Mouse (Mus musculus) midbrain, embryonic 16.5 days (tissue): ENCODE measurements at regions not wholly inside any gene's neighbourhood (a gene's known extent, or its start where the extent isn't known, plus 50 kb on each side); places are given as distances from the start of the nearest gene placed in this dataset.
A peak's percentile ranks its signal among the peaks of the same experiment; 100 is the strongest.

Experiments used
- ATAC-seq: fragments of 200-750 bp; cut with Nextera tagmentation; 2 replicates; pipeline ENCODE4 v1.8.0; 2017; ENCODE audit warnings: moderate TSS enrichment
- H3K27ac ChIP-seq: fragments of 300-500 bp; sonication (generic); 2 replicates; pipeline ENCODE4 v1.5.1; 2014; ENCODE audit warnings: mild to moderate bottlenecking, low read length, mixed read lengths
- H3K27me3 ChIP-seq: fragments of 300-500 bp; sonication (generic); 2 replicates; pipeline ENCODE4 v1.6.1; 2014; ENCODE audit warnings: low read depth, low read length, mixed read lengths; ENCODE audit not compliant: control insufficient read depth, insufficient read depth
- H3K36me3 ChIP-seq: fragments of 300-500 bp; sonication (generic); 2 replicates; pipeline ENCODE4 v1.6.1; 2014; ENCODE audit warnings: mild to moderate bottlenecking, low read length, moderate library complexity, mixed read lengths; ENCODE audit not compliant: control insufficient read depth, insufficient read depth
- H3K4me1 ChIP-seq: fragments of 300-500 bp; sonication (generic); 2 replicates; pipeline ENCODE4 v1.6.1; 2014; ENCODE audit warnings: mild to moderate bottlenecking, low read length, mixed read lengths; ENCODE audit not compliant: control insufficient read depth, insufficient read depth
- H3K4me2 ChIP-seq: fragments of 300-500 bp; sonication (generic); 2 replicates; pipeline ENCODE4 v1.6.1; 2014; ENCODE audit warnings: mild to moderate bottlenecking, low read length, mixed read lengths
- H3K4me3 ChIP-seq: fragments of 300-500 bp; sonication (generic); 2 replicates; pipeline ENCODE4 v1.5.1; 2014; ENCODE audit warnings: low read depth, mild to moderate bottlenecking, low read length, moderate library complexity, mixed read lengths
- H3K9ac ChIP-seq: fragments of 300-500 bp; sonication (generic); 2 replicates; pipeline ENCODE4 v1.6.1; 2014; ENCODE audit warnings: low read depth, low read length, mixed read lengths
- H3K9me3 ChIP-seq: fragments of 300-500 bp; sonication (generic); replicated peaks from 2 replicates; pipeline ENCODE4 v1.6.1; 2014; ENCODE audit warnings: mild to moderate bottlenecking, low read length, mixed read lengths; ENCODE audit not compliant: control insufficient read depth, poor library complexity, severe bottlenecking
- WGBS: fragments of 180-500 bp; shearing (Covaris S2); extraction: QIAGEN DNeasy Blood & Tissue Kit; methylation state at CpG from one replicate; pipeline ENCODE4 v1.1.7; 2014; 5-methylcytosine and 5-hydroxymethylcytosine counted together

- Histone ChIP-seq H3K4me2 (no peak overlapping the region), H3K4me1 (peaks cover 23% of the 10 kb centered on the region), H3K9ac (no peak overlapping the region), H3K27ac (no peak overlapping the region), H3K36me3 (no peaks in the 10 kb centered on the region), H3K9me3 (0 out of 2 replicates have a peak, but pooled peaks cover 4% of the 10 kb centered on the region), H3K4me3 (no peak overlapping the region), H3K27me3 (no peaks in the 10 kb centered on the region)
- WGBS = 78% methylated on average over 5 of the region's 5 CpGs
- no peak for ATAC-seq
Measured at GRCm38 (mm10) chr4:33588127-33588526, 278.0 kb downstream of the Rngtt start.

DNA sequence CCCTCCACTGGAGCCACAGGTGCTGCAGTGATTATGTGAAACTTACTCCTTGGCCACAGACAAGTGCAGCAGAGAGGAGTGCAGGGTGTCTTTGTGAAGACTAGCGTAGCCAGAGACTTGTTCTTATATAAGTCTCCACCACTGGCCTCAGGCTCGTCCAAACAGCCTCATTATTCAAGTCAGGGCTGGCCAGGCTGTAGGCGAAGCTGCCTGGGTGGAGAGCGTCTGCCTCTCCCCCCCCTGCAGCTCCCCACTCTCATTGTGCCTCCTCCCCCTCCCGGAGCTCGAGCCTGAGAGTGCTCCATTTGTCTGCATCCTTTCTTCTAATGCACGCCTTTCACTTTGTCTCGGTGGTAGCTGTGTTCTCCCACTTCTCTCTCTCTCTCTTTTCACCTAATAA is 279.1 kb downstream of the Rngtt start:
- H3K27ac ChIP-seq = no peak overlapping the region
- WGBS = 4% methylated on average over 8 of the region's 8 CpGs
- no peak overlapping the region for H3K4me3 ChIP-seq
- ATAC-seq = 0 out of 2 replicates have a peak, but pooled peaks have one; percentile 15
- no peaks in the 10 kb centered on the region for H3K36me3 ChIP-seq
- no peaks in the 10 kb centered on the region for H3K27me3 ChIP-seq
- peaks cover 23% of the 10 kb centered on the region for H3K4me1 ChIP-seq
- no peak overlapping the region for H3K9ac ChIP-seq
- H3K4me2 ChIP-seq = peak overlapping the region; percentile 26; the same call in 1 of the 2 replicates
- H3K9me3 ChIP-seq = 0 out of 2 replicates have a peak, but pooled peaks cover 4% of the 10 kb centered on the region

DNA sequence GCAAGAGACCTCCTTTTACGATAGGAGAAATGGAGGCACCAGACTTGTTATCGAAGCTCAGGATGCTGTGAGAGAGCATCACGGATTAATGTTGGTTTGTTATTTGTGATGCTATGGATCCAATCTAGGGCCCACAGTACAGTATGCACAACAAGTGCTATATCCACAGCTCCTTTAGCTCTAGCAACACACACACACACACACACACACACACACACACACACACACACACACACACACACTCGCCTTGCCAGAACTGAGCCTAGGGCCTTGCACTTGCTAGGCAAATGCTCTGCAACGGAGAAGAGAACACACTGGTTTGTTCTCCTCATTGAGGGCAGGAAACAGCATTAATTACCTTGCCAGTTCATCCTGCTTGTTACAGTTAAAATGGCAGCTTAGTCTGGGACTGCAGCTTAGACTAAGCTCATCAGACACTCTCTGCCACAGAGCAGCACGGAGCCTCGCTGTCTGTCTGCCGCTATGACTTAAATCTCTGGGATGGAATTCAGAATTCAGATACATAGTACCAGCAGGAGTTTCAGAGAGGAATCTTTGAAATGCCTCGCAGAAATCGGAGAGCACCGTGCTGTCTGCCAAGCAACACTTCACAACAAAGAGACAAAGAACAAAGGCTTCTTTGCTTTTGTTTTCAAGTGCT is 285.0 kb downstream of the Rngtt start:
- ATAC-seq = peak; percentile 83
- H3K9ac ChIP-seq = peak overlapping the region; percentile 35; the same call in 1 of the 2 replicates
- H3K27ac ChIP-seq = peak overlapping the region; percentile 25

GRCm38 (mm10) chr4:33595763-33596162 is 285.7 kb downstream of the Rngtt start:
- WGBS = 75% methylated on average over 9 of the region's 9 CpGs
- Histone ChIP-seq H3K4me2 (no peak overlapping the region), H3K4me3 (no peak overlapping the region), H3K9me3 (0 out of 2 replicates have a peak, but pooled peaks cover 4% of the 10 kb centered on the region), H3K36me3 (no peaks in the 10 kb centered on the region), H3K4me1 (peaks cover 6% of the 10 kb centered on the region), H3K27ac (peak overlapping the region; percentile 25), H3K27me3 (no peaks in the 10 kb centered on the region), H3K9ac (no peak overlapping the region)
- ATAC-seq = peak; percentile 55; the same call in 1 of the 2 replicates

More for the DNA sequence above, 285.0 kb downstream of the Rngtt start:
- WGBS = 29% methylated on average over 11 of the region's 11 CpGs
- Histone ChIP-seq H3K9me3 (0 out of 2 replicates have a peak, but pooled peaks cover 4% of the 10 kb centered on the region), H3K36me3 (no peaks in the 10 kb centered on the region), H3K27me3 (no peaks in the 10 kb centered on the region), H3K4me3 (no peak overlapping the region), H3K4me2 (no peak overlapping the region), H3K4me1 (peaks cover 4% of the 10 kb centered on the region)

GRCm38 (mm10) chr4:33599966-33600365 is 289.9 kb downstream of the Rngtt start:
- WGBS = 23% methylated on average over 1 of the region's 1 CpGs
- Histone ChIP-seq H3K27me3 (no peaks in the 10 kb centered on the region), H3K9me3 (no peaks in the 10 kb centered on the region; the same call in 1 of the 2 replicates), H3K4me1 (peaks cover 14% of the 10 kb centered on the region), H3K36me3 (no peaks in the 10 kb centered on the region), H3K4me3 (no peak overlapping the region), H3K27ac (no peak overlapping the region), H3K9ac (no peak overlapping the region), H3K4me2 (no peak overlapping the region)
- no peak for ATAC-seq

GRCm38 (mm10) chr4:33600805-33601204 is 290.7 kb downstream of the Rngtt start:
- no peak overlapping the region for H3K4me2 ChIP-seq
- no peaks in the 10 kb centered on the region for H3K36me3 ChIP-seq
- peaks cover 11% of the 10 kb centered on the region for H3K4me1 ChIP-seq
- no peaks in the 10 kb centered on the region; the same call in 1 of the 2 replicates for H3K9me3 ChIP-seq
- H3K27ac ChIP-seq = no peak overlapping the region
- H3K27me3 ChIP-seq = no peaks in the 10 kb centered on the region
- no peak overlapping the region for H3K4me3 ChIP-seq
- ATAC-seq = no peak
- H3K9ac ChIP-seq = no peak overlapping the region
- 42% methylated on average over 6 of the region's 6 CpGs for WGBS

DNA sequence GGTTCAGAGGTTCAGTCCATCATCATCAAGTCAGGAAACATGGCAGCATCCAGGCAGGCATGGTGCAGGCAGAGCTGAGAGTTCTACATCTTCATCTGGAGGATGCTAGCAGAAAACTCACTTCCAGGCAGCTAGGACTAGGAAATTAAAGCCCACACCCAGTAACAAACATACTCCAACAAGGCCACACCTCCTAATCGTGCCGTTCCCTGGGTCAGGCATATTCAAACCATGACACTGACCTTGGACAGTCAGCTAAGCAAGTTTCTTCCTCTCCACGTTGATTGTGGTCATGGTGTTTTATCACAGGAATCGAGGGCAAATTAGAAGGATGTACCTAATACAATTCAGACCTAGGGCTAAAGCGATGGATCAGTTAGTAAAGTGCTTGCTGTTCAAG is 294.5 kb downstream of the Rngtt start:
- H3K27ac ChIP-seq = no peak overlapping the region
- H3K9ac ChIP-seq = no peak overlapping the region
- peaks cover 10% of the 10 kb centered on the region; the same call in 1 of the 2 replicates for H3K4me1 ChIP-seq
- no peak overlapping the region for H3K4me3 ChIP-seq
- 92% methylated on average over 5 of the region's 5 CpGs for WGBS
- H3K27me3 ChIP-seq = no peaks in the 10 kb centered on the region
- H3K9me3 ChIP-seq = no peaks in the 10 kb centered on the region; the same call in 1 of the 2 replicates
- ATAC-seq = no peak
- no peaks in the 10 kb centered on the region for H3K36me3 ChIP-seq
- no peak overlapping the region for H3K4me2 ChIP-seq

DNA sequence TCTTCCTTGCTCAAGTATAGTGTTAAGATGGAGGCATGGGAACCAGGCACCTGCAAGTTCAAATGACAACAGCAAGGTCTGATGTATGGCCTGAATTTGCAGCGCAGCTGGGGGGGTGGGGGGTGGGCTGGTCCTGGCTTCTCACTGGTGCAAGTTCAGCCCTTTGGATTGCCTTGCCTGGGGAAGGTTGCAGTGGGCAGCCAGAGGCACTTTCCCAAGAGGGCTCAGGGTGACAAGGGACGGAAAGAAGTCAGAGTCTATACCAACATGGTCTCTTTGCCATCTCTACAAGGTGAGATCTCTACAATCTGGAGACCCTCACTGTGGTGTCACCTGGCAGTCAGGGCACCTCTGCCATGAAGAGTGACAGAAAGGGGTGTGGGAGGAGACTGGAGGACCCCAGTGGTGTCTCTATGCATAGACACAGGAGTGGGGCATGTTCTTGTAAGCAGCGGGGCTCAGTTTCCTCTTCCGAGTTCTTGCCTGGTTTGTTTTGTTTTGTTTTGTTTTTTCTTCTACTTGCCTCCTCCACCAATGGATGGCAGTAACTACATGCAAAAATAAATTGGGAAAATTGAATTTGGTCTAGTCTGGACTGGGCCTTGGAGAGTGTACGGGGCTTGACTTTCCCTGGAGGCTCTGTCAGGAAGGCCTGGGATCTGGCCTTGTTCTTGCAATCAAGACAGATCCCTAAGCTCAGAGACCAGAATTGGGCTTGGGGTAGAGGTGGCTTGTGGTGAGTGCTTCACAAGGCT is 284.4 kb upstream of the Cnr1 start:
- Histone ChIP-seq H3K4me2 (no peak overlapping the region), H3K9me3 (no peaks in the 10 kb centered on the region), H3K27me3 (no peaks in the 10 kb centered on the region), H3K4me3 (no peak overlapping the region), H3K9ac (no peak overlapping the region), H3K4me1 (no peaks in the 10 kb centered on the region), H3K36me3 (no peaks in the 10 kb centered on the region), H3K27ac (no peak overlapping the region)
- 83% methylated on average over 5 of the region's 5 CpGs for WGBS
- 0 out of 2 replicates have a peak, but pooled peaks have one; percentile 54 for ATAC-seq
